Mouse (Mus musculus): ENCODE results near the gene Rexo1. TPM values are rescaled to one million over a fixed set of nuclear protein-coding genes. Genes with fewer than 3 reads are reported as not detected.

Rexo1 gene
- polyA plus RNA-seq, 1 experiment from 2014 or later: 25.8 TPM

DNA sequence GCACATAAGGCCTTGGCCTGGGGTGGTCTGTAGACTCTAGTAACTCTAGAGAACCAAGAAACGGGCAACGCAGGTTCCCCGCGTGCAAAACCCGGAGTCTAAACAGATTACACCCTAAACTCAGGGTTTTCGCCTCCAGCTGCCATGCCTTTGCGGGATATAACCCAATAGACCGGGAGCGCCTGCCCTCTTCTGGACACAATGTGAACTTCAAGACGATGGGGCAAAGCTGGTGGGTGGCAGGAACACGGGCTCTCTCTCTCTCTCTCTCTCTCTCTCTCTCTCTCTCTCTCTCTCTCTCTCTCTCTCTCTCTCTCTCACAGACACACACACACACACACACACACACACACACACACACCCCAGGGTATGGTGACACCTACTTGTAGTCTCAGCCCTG lies 55.1 kb downstream of the Rexo1 start:
- Histone ChIP-seq H3K36me3 (ENCODE audit: control insufficient read depth, insufficient read depth, low read length) (no peaks in the 10 kb centered on the region), H3K27me3 (replicated peaks; ENCODE audit: control insufficient read depth, insufficient read depth, low read length) (peaks cover 44% of the 10 kb centered on the region), H3K4me2 (ENCODE audit: low read length) (no peak overlapping the region), H3K9ac (ENCODE audit: low read depth, low read length) (no peak overlapping the region), H3K4me3 (ENCODE audit: low read length) (no peak overlapping the region), H3K4me1 (ENCODE audit: control insufficient read depth, insufficient read depth, low read depth, low read length) (no peaks in the 10 kb centered on the region), H3K9me3 (ENCODE audit: control insufficient read depth, low read length) (no peaks in the 10 kb centered on the region), H3K27ac (ENCODE audit: low read depth, low read length) (no peak overlapping the region)
- ATAC-seq: no peak
- 0% methylated on average over 11 of the region's 11 CpGs for WGBS

DNA sequence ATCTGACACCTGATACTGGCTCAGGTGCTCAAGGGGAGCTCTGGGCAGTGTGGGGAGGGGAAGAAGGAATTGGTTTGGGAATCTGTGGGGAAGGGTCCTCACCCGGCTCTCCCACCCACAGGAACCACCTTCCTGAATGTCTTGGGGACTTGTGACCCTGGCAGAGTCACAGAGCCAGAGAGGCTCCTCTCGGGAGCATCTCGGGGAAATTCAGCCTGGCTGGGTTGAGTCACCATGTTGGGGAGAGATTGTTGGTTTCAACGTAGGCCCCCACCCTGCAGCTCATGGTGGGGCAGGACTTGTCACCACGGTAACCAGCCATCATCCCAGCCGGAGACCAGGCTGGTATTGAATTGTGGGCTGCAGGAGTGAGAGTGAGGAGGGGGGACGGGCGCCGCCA lies 56.6 kb downstream of the Rexo1 start:
- H3K9ac ChIP-seq (ENCODE audit: low read depth, low read length): no peak overlapping the region
- ATAC-seq: no peak
- H3K27me3 ChIP-seq (replicated peaks; ENCODE audit: control insufficient read depth, insufficient read depth, low read length): peaks cover 52% of the 10 kb centered on the region
- H3K9me3 ChIP-seq (ENCODE audit: control insufficient read depth, low read length): no peaks in the 10 kb centered on the region
- H3K4me2 ChIP-seq (ENCODE audit: low read length): no peak overlapping the region
- no peaks in the 10 kb centered on the region for H3K4me1 ChIP-seq (ENCODE audit: control insufficient read depth, insufficient read depth, low read depth, low read length)
- H3K27ac ChIP-seq (ENCODE audit: low read depth, low read length): no peak overlapping the region
- H3K36me3 ChIP-seq (ENCODE audit: control insufficient read depth, insufficient read depth, low read length): no peaks in the 10 kb centered on the region
- under 1% methylated on average over 9 of the region's 9 CpGs for WGBS
- H3K4me3 ChIP-seq (ENCODE audit: low read length): no peak overlapping the region

DNA sequence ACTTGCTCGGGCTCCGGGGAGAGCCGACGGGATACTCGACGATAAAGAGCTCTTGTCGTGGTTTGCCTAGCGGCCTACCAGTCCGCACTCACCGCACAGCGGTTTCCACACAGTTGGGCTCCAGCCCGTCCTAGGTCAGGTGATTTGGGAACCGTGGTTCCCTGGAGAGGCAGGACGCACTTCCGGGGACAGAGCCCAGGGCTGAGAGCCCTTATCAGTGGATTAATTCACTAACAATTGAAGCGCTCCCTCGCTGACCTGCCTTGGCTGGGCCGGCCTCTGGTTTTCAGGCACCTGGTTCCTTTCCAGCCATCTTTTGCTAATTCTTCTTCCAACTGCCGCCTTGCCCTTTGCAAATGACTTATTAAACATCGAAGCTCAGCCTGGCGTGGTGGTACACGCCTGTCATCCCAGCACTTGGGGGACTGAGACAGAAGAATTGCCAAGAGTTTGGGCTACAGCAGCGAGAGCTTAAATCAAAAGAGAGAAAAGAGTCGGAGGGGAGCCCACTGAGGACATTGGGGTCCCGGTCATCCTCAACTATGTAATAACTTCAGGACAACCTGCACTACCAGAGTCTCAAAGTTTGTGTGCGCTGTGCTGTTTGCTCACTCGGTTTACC lies 57.6 kb downstream of the Rexo1 start:
- Histone ChIP-seq H3K9ac (ENCODE audit: low read depth, low read length) (no peak overlapping the region), H3K4me1 (ENCODE audit: control insufficient read depth, insufficient read depth, low read depth, low read length) (no peaks in the 10 kb centered on the region), H3K4me2 (ENCODE audit: low read length) (no peak overlapping the region), H3K27me3 (replicated peaks; ENCODE audit: control insufficient read depth, insufficient read depth, low read length) (peaks cover 60% of the 10 kb centered on the region), H3K4me3 (ENCODE audit: low read length) (no peak overlapping the region), H3K36me3 (ENCODE audit: control insufficient read depth, insufficient read depth, low read length) (no peaks in the 10 kb centered on the region), H3K27ac (ENCODE audit: low read depth, low read length) (no peak overlapping the region), H3K9me3 (ENCODE audit: control insufficient read depth, low read length) (no peaks in the 10 kb centered on the region)
- ATAC-seq: no peak
- WGBS: 3% methylated on average over 27 of the region's 27 CpGs

DNA sequence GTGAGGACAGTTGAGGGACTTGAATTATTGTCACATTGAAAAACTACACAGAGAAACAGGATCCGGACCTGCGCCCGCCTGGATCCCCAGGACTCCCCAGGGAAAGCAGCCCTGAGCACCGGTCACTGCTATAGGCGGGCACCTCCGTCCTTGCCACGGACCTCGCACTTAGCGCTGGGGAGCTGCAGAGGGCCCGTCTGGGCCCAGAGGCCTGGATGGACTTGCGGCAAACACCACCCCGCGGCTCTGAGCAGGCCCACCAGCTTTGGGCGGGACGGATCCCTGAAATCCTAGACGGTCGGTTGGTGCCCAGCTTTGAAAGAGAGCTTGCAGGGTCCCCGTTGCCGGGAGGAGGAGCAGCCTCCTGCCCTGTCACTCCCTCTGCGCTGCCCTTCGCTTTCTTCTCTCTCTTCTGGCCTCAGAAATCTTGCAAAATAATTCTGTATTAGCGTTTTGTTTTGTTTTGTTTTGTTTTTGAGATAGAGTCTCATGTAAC lies 58.5 kb downstream of the Rexo1 start:
- 3% methylated on average over 12 of the region's 22 CpGs for WGBS
- Histone ChIP-seq H3K27ac (ENCODE audit: low read depth, low read length) (no peak overlapping the region), H3K9ac (ENCODE audit: low read depth, low read length) (no peak overlapping the region), H3K4me3 (ENCODE audit: low read length) (no peak overlapping the region), H3K4me1 (ENCODE audit: control insufficient read depth, insufficient read depth, low read depth, low read length) (no peaks in the 10 kb centered on the region), H3K9me3 (ENCODE audit: control insufficient read depth, low read length) (no peaks in the 10 kb centered on the region), H3K27me3 (replicated peaks; ENCODE audit: control insufficient read depth, insufficient read depth, low read length) (peaks cover 66% of the 10 kb centered on the region), H3K36me3 (ENCODE audit: control insufficient read depth, insufficient read depth, low read length) (no peaks in the 10 kb centered on the region), H3K4me2 (ENCODE audit: low read length) (no peak overlapping the region)
- no peak for ATAC-seq

DNA sequence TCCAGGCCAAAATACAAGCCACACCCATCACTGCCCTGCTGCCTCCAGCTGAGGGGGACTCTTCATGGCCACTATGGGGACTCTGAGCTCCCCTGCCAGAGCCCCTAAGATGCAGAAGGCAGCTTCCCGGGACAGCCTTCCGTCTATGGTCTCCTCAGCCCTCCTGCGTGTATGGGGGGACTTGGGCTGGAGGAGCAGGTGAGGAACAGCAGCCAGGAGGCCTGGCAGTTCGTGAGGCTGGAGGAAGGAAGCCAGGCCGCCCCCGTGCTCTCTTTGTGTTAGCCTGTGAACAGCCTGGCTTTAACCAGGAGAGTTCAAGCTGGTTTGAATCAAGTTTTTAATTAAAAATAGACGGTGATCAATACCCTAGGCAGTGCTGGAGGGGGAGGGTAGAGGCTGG lies 59.1 kb downstream of the Rexo1 start:
- Histone ChIP-seq H3K9me3 (ENCODE audit: control insufficient read depth, low read length) (no peaks in the 10 kb centered on the region), H3K36me3 (ENCODE audit: control insufficient read depth, insufficient read depth, low read length) (no peaks in the 10 kb centered on the region), H3K27me3 (replicated peaks; ENCODE audit: control insufficient read depth, insufficient read depth, low read length) (peaks cover 68% of the 10 kb centered on the region), H3K27ac (ENCODE audit: low read depth, low read length) (no peak overlapping the region), H3K4me3 (ENCODE audit: low read length) (no peak overlapping the region), H3K4me1 (ENCODE audit: control insufficient read depth, insufficient read depth, low read depth, low read length) (no peaks in the 10 kb centered on the region), H3K4me2 (ENCODE audit: low read length) (no peak overlapping the region), H3K9ac (ENCODE audit: low read depth, low read length) (no peak overlapping the region)
- 2% methylated on average over 7 of the region's 7 CpGs for WGBS
- no peak for ATAC-seq

DNA sequence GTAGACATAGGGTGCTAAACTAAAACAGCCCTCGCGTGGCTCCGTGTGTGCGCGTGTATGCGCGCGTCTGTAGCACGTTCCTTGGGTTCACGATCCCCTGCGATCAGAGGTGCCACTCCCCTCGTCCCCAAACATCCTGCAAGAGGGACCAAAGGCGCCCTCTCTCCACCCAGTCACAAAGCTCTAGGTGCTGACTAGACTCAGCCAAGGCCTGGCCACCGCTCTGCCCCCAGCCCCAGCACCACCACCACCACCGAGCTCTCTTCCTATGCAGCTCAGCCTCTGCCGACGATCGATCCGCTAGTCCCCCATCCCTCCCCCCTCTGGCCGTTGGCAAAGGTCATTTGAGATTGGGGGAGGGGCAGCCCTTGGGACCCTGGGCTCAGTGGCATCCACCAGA lies 64.9 kb downstream of the Rexo1 start:
- Histone ChIP-seq H3K4me2 (ENCODE audit: low read length) (peak overlapping the region; percentile 10; the same call in 1 of the 2 replicates), H3K9me3 (ENCODE audit: control insufficient read depth, low read length) (no peaks in the 10 kb centered on the region), H3K36me3 (ENCODE audit: control insufficient read depth, insufficient read depth, low read length) (no peaks in the 10 kb centered on the region), H3K9ac (ENCODE audit: low read depth, low read length) (peak overlapping the region; percentile 8; the same call in 1 of the 2 replicates), H3K4me1 (ENCODE audit: control insufficient read depth, insufficient read depth, low read depth, low read length) (peaks cover 17% of the 10 kb centered on the region), H3K4me3 (ENCODE audit: low read length) (peak overlapping the region; percentile 8), H3K27ac (ENCODE audit: low read depth, low read length) (no peak overlapping the region), H3K27me3 (replicated peaks; ENCODE audit: control insufficient read depth, insufficient read depth, low read length) (peaks cover 84% of the 10 kb centered on the region)
- ATAC-seq: no peak; the same call in 1 of the 2 replicates
- 0% methylated on average over 20 of the region's 20 CpGs for WGBS

DNA sequence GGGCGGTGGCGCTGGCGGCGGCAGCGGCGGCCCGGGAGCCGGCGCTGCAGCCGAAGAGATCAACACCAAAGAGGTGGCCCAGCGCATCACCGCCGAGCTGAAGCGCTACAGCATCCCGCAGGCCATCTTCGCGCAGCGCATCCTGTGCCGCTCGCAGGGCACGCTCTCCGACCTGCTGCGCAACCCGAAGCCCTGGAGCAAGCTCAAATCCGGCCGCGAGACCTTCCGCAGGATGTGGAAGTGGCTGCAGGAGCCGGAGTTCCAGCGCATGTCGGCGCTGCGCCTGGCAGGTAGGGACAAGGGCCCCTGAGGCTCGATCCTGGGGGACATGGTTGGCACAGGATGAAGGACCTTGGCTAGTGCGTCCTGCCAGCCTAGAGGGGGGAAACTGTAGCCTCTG lies 65.5 kb downstream of the Rexo1 start:
- peaks cover 87% of the 10 kb centered on the region for H3K27me3 ChIP-seq (replicated peaks; ENCODE audit: control insufficient read depth, insufficient read depth, low read length)
- H3K4me1 ChIP-seq (ENCODE audit: control insufficient read depth, insufficient read depth, low read depth, low read length): peaks cover 17% of the 10 kb centered on the region
- H3K9me3 ChIP-seq (ENCODE audit: control insufficient read depth, low read length): no peaks in the 10 kb centered on the region
- H3K4me2 ChIP-seq (ENCODE audit: low read length): peak overlapping the region; percentile 72
- under 1% methylated on average over 27 of the region's 35 CpGs for WGBS
- H3K9ac ChIP-seq (ENCODE audit: low read depth, low read length): peak overlapping the region; percentile 60; the same call in 1 of the 2 replicates
- no peak for ATAC-seq
- H3K4me3 ChIP-seq (ENCODE audit: low read length): peak overlapping the region; percentile 43
- no peaks in the 10 kb centered on the region for H3K36me3 ChIP-seq (ENCODE audit: control insufficient read depth, insufficient read depth, low read length)
- no peak overlapping the region for H3K27ac ChIP-seq (ENCODE audit: low read depth, low read length)

DNA sequence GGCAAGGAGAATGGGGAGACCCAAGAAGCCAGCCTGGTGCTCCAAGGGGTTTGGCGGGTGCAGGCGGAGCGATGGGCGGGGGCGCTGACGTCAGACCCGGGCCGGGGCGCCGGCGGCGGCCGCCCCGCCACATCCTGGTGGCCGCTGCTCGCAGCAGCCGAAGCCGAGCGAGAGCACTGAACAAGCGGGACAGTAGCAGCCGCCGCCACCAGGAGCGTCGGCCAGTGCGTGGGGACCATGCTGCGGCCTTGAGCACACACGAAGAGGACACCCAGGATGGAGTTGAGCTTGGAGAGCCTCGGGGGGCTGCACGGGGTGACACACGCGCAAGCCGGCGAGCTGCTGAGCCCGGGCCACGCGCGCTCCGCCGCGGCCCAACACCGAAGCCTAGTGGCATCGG lies 66.6 kb downstream of the Rexo1 start, which contains the start of gene Onecut3:
Onecut3 (plus strand) TSS at position 104 of the 400 bp plus-strand sequence.
- peak; percentile 43 for ATAC-seq
- Histone ChIP-seq H3K36me3 (ENCODE audit: control insufficient read depth, insufficient read depth, low read length) (no peaks in the 10 kb centered on the region), H3K4me1 (ENCODE audit: control insufficient read depth, insufficient read depth, low read depth, low read length) (peaks cover 17% of the 10 kb centered on the region), H3K9ac (ENCODE audit: low read depth, low read length) (peak within 1 kb of the TSS; percentile 60), H3K27ac (ENCODE audit: low read depth, low read length) (no peak within 1 kb of the TSS), H3K9me3 (ENCODE audit: control insufficient read depth, low read length) (no peaks in the 10 kb centered on the region), H3K4me2 (ENCODE audit: low read length) (peak within 1 kb of the TSS; percentile 72), H3K27me3 (replicated peaks; ENCODE audit: control insufficient read depth, insufficient read depth, low read length) (peaks cover 87% of the 10 kb centered on the region), H3K4me3 (ENCODE audit: low read length) (peak within 1 kb of the TSS; percentile 43)
- under 1% methylated on average over 38 of the region's 42 CpGs for WGBS
